Mouse (Mus musculus) B cell, adult 2 months (primary cell): ENCODE results near the gene Zg16.

Experiments used
- DNase-seq, 2 experiments: peaks; one replicate each; pipeline ENCODE4 v3.0.0; 2022

Gene Zg16

GRCm38 (mm10) chr7:127019306-127019960 is 67.7 kb downstream of the Zg16 start:
- no peak for DNase-seq

GRCm38 (mm10) chr7:127018416-127019305 is 68.5 kb downstream of the Zg16 start:
- no peak for DNase-seq

GRCm38 (mm10) chr7:127017950-127018345 is 69.2 kb downstream of the Zg16 start:
- no peak for DNase-seq

- peak; percentile 92 to 94 for DNase-seq
These were observed 69.9 kb downstream of the Zg16 start, which contains the start of gene Pagr1a for GRCm38 (mm10) chr7:127016971-127017949. Pagr1a (minus strand) TSS chr7:127017352.

GRCm38 (mm10) chr7:127016486-127016938 is 70.6 kb downstream of the Zg16 start:
- DNase-seq: no peak

- DNase-seq: no peak
These were observed 70.8 kb downstream of the Zg16 start, which contains the start of gene Pagr1b for GRCm38 (mm10) chr7:127016481-127016485. Pagr1b (minus strand) TSS chr7:127016484.

GRCm38 (mm10) chr7:127016081-127016480 is 71.0 kb downstream of the Zg16 start:
- no peak for DNase-seq

GRCm38 (mm10) chr7:127014993-127015392 is 72.1 kb downstream of the Zg16 start:
- no peak for DNase-seq

- peak; percentile 75 to 80 for DNase-seq
These were observed 72.8 kb downstream of the Zg16 start, which contains the start of gene Mvp for GRCm38 (mm10) chr7:127014320-127014719. Mvp (minus strand) TSS chr7:127014621.

GRCm38 (mm10) chr7:127013385-127013784 is 73.7 kb downstream of the Zg16 start:
- DNase-seq: no peak

- DNase-seq: no peak
These were observed 74.3 kb downstream of the Zg16 start for GRCm38 (mm10) chr7:127012845-127013244.

GRCm38 (mm10) chr7:127012374-127012773 is 74.8 kb downstream of the Zg16 start:
- DNase-seq: no peak

GRCm38 (mm10) chr7:127011717-127012116 is 75.4 kb downstream of the Zg16 start:
- no peak for DNase-seq

- no peak for DNase-seq
These were observed 76.1 kb downstream of the Zg16 start for GRCm38 (mm10) chr7:127011051-127011450.

- no peak for DNase-seq
These were observed 77.6 kb downstream of the Zg16 start for GRCm38 (mm10) chr7:127009307-127010085.

GRCm38 (mm10) chr7:127008239-127009019 is 78.7 kb downstream of the Zg16 start:
- peak; percentile 52 to 53 for DNase-seq

- no peak for DNase-seq
These were observed 79.7 kb downstream of the Zg16 start for GRCm38 (mm10) chr7:127007313-127008024.

- no peak for DNase-seq
These were observed 82.8 kb downstream of the Zg16 start for GRCm38 (mm10) chr7:127004122-127004875.

GRCm38 (mm10) chr7:127003620-127004019 is 83.5 kb downstream of the Zg16 start:
- no peak for DNase-seq
